Mouse (Mus musculus) forebrain, embryonic 10.5 days (tissue): ENCODE data around the gene Rtn3. TPM values are rescaled to one million over a fixed set of nuclear protein-coding genes. Genes with fewer than 3 reads are reported as not detected.

Source experiments
- DNase-seq: peaks from one replicate; pipeline ENCODE4 v3.0.0-alpha.2; 2017; ENCODE audit warnings: low spot score; ENCODE audit errors: extremely low spot score
- H3K27ac ChIP-seq: fragments of 300-500 bp; sonication (generic); 2 replicates; pipeline ENCODE4 v1.5.1; 2016; ENCODE audit warnings: mild to moderate bottlenecking
- H3K27me3 ChIP-seq: fragments of 300-500 bp; sonication (generic); 2 replicates; pipeline ENCODE4 v1.6.1; 2016; ENCODE audit warnings: mild to moderate bottlenecking; ENCODE audit not compliant: poor library complexity, severe bottlenecking
- H3K36me3 ChIP-seq: fragments of 300-500 bp; sonication (generic); replicated peaks from 2 replicates; pipeline ENCODE4 v1.6.1; 2016; ENCODE audit warnings: mild to moderate bottlenecking, moderate library complexity
- H3K4me1 ChIP-seq: fragments of 300-500 bp; sonication (generic); 2 replicates; pipeline ENCODE4 v1.6.1; 2016
- H3K4me3 ChIP-seq: fragments of 300-500 bp; sonication (generic); 2 replicates; pipeline ENCODE4 v1.5.1; 2016; ENCODE audit warnings: mild to moderate bottlenecking, moderate library complexity
- H3K9me3 ChIP-seq: fragments of 300-500 bp; sonication (generic); 2 replicates; pipeline ENCODE4 v1.6.1; 2016; ENCODE audit warnings: mild to moderate bottlenecking, moderate library complexity
- whole genome bisulfite sequencing: fragments of 180-500 bp; shearing (Covaris S2); methylation state at CpG from one replicate; pipeline ENCODE4 v1.1.7; 2016; 5-methylcytosine and 5-hydroxymethylcytosine counted together
- polyA plus RNA-seq: library from polyadenylated mRNA; unstranded; fragments of >200 nt; fragmentation: Nextera tagmentation; extraction: Ambion mirVana; gene quantifications from 2 replicates; pipeline ENCODE4 v1.2.1, GENCODE M21; 2016

Rtn3 gene
- polyA plus RNA-seq, 1 experiment from 2014 or later: 237 TPM

- Histone ChIP-seq H3K4me3 (peak overlapping the region; percentile 98), H3K27ac (peak overlapping the region; percentile 99), H3K9me3 (no peaks in the 10 kb centered on the region), H3K27me3 (no peaks in the 10 kb centered on the region), H3K4me1 (peaks cover 29% of the 10 kb centered on the region), H3K36me3 (peaks cover 34% of the 10 kb centered on the region)
- peak; percentile 67 for DNase-seq
- 5% methylated on average over 12 of the region's 12 CpGs for WGBS
These were observed 1.4 kb downstream of the Rtn3 start for GRCm38 (mm10) chr19:7481541-7482265.

- WGBS: 96% methylated on average over 3 of the region's 3 CpGs
- Histone ChIP-seq H3K9me3 (no peaks in the 10 kb centered on the region), H3K4me1 (peaks cover 29% of the 10 kb centered on the region), H3K27me3 (no peaks in the 10 kb centered on the region), H3K36me3 (peaks cover 48% of the 10 kb centered on the region), H3K4me3 (no peak overlapping the region), H3K27ac (no peak overlapping the region)
- no peak for DNase-seq
These were observed 3.3 kb downstream of the Rtn3 start for GRCm38 (mm10) chr19:7479751-7480248.

- Histone ChIP-seq H3K4me1 (no peaks in the 10 kb centered on the region), H3K4me3 (no peak overlapping the region), H3K27ac (no peak overlapping the region), H3K27me3 (no peaks in the 10 kb centered on the region), H3K9me3 (no peaks in the 10 kb centered on the region), H3K36me3 (peaks cover 83% of the 10 kb centered on the region)
- 97% methylated on average over 2 of the region's 2 CpGs for WGBS
- DNase-seq: no peak
These were observed 12.4 kb downstream of the Rtn3 start for GRCm38 (mm10) chr19:7470643-7471042.

- H3K9me3 ChIP-seq: no peaks in the 10 kb centered on the region
- no peak overlapping the region for H3K4me3 ChIP-seq
- peaks cover 75% of the 10 kb centered on the region for H3K36me3 ChIP-seq
- no peaks in the 10 kb centered on the region for H3K4me1 ChIP-seq
- H3K27ac ChIP-seq: no peak overlapping the region
- no peaks in the 10 kb centered on the region for H3K27me3 ChIP-seq
- no peak for DNase-seq
These were observed 15.2 kb downstream of the Rtn3 start for GRCm38 (mm10) chr19:7467915-7468314.

GRCm38 (mm10) chr19:7459370-7459769 lies 23.7 kb downstream of the Rtn3 start:
- no peaks in the 10 kb centered on the region for H3K27me3 ChIP-seq
- WGBS: 94% methylated on average over 2 of the region's 2 CpGs
- no peak for DNase-seq
- H3K36me3 ChIP-seq: peaks cover 60% of the 10 kb centered on the region
- H3K4me3 ChIP-seq: no peak overlapping the region
- H3K27ac ChIP-seq: no peak overlapping the region
- no peaks in the 10 kb centered on the region for H3K9me3 ChIP-seq
- no peaks in the 10 kb centered on the region for H3K4me1 ChIP-seq

GRCm38 (mm10) chr19:7458901-7459300 lies 24.2 kb downstream of the Rtn3 start:
- no peak overlapping the region for H3K4me3 ChIP-seq
- H3K4me1 ChIP-seq: no peaks in the 10 kb centered on the region
- H3K36me3 ChIP-seq: peaks cover 63% of the 10 kb centered on the region

GRCm38 (mm10) chr19:7456803-7457202 lies 26.3 kb downstream of the Rtn3 start:
- no peak overlapping the region for H3K27ac ChIP-seq
- H3K36me3 ChIP-seq: peaks cover 52% of the 10 kb centered on the region
- H3K9me3 ChIP-seq: no peaks in the 10 kb centered on the region
- WGBS: 87% methylated on average over 2 of the region's 2 CpGs
- no peaks in the 10 kb centered on the region for H3K4me1 ChIP-seq
- DNase-seq: no peak
- no peaks in the 10 kb centered on the region for H3K27me3 ChIP-seq
- H3K4me3 ChIP-seq: no peak overlapping the region

More at GRCm38 (mm10) chr19:7458901-7459300, 24.2 kb downstream of the Rtn3 start:
- no peak for DNase-seq
- no peak overlapping the region for H3K27ac ChIP-seq
- no peaks in the 10 kb centered on the region for H3K27me3 ChIP-seq
- no peaks in the 10 kb centered on the region for H3K9me3 ChIP-seq

GRCm38 (mm10) chr19:7445596-7445995 lies 37.5 kb downstream of the Rtn3 start:
- WGBS: 93% methylated on average over 1 of the region's 1 CpGs
- no peak for DNase-seq
- Histone ChIP-seq H3K27ac (no peak overlapping the region), H3K4me1 (peaks cover 2% of the 10 kb centered on the region; the same call in 1 of the 2 replicates), H3K9me3 (no peaks in the 10 kb centered on the region), H3K36me3 (peaks cover 72% of the 10 kb centered on the region), H3K27me3 (no peaks in the 10 kb centered on the region), H3K4me3 (no peak overlapping the region)

- H3K4me3 ChIP-seq: no peak overlapping the region
- no peaks in the 10 kb centered on the region for H3K9me3 ChIP-seq
- WGBS: 95% methylated on average over 2 of the region's 2 CpGs
These were observed 38.0 kb downstream of the Rtn3 start for GRCm38 (mm10) chr19:7445105-7445504.

GRCm38 (mm10) chr19:7441493-7441892 lies 41.6 kb downstream of the Rtn3 start:
- peaks cover 2% of the 10 kb centered on the region; the same call in 1 of the 2 replicates for H3K4me1 ChIP-seq
- H3K27ac ChIP-seq: no peak overlapping the region
- no peak overlapping the region for H3K4me3 ChIP-seq
- no peaks in the 10 kb centered on the region for H3K9me3 ChIP-seq
- no peak for DNase-seq
- WGBS: 75% methylated on average over 14 of the region's 14 CpGs
- no peaks in the 10 kb centered on the region for H3K27me3 ChIP-seq
- peaks cover 45% of the 10 kb centered on the region for H3K36me3 ChIP-seq

More at GRCm38 (mm10) chr19:7445105-7445504, 38.0 kb downstream of the Rtn3 start:
- H3K27ac ChIP-seq: no peak overlapping the region
- H3K4me1 ChIP-seq: peaks cover 2% of the 10 kb centered on the region; the same call in 1 of the 2 replicates
- H3K36me3 ChIP-seq: peaks cover 67% of the 10 kb centered on the region
- H3K27me3 ChIP-seq: no peaks in the 10 kb centered on the region
- DNase-seq: no peak

- DNase-seq: no peak
- Histone ChIP-seq H3K9me3 (no peaks in the 10 kb centered on the region), H3K4me1 (peaks cover 2% of the 10 kb centered on the region; the same call in 1 of the 2 replicates), H3K4me3 (no peak overlapping the region), H3K27ac (no peak overlapping the region), H3K27me3 (no peaks in the 10 kb centered on the region), H3K36me3 (peaks cover 44% of the 10 kb centered on the region)
These were observed 44.8 kb downstream of the Rtn3 start for GRCm38 (mm10) chr19:7438295-7438694.

GRCm38 (mm10) chr19:7436061-7436970 lies 46.8 kb downstream of the Rtn3 start:
- Histone ChIP-seq H3K4me1 (peaks cover under 1% of the 10 kb centered on the region; the same call in 1 of the 2 replicates), H3K4me3 (no peak overlapping the region), H3K27me3 (no peaks in the 10 kb centered on the region), H3K27ac (no peak overlapping the region), H3K9me3 (no peaks in the 10 kb centered on the region), H3K36me3 (peaks cover 54% of the 10 kb centered on the region)
- WGBS: 85% methylated on average over 5 of the region's 5 CpGs
- DNase-seq: no peak

GRCm38 (mm10) chr19:7434887-7435286 lies 48.2 kb downstream of the Rtn3 start:
- H3K36me3 ChIP-seq: peaks cover 64% of the 10 kb centered on the region
- no peaks in the 10 kb centered on the region for H3K9me3 ChIP-seq
- no peak for DNase-seq
- no peak overlapping the region for H3K27ac ChIP-seq
- no peaks in the 10 kb centered on the region for H3K4me1 ChIP-seq
- 92% methylated on average over 2 of the region's 2 CpGs for WGBS
- H3K4me3 ChIP-seq: no peak overlapping the region
- no peaks in the 10 kb centered on the region for H3K27me3 ChIP-seq
